Mouse (Mus musculus) ES-Bruce4 (cell line): Measurements from ENCODE around the gene Thnsl2. TPM values are rescaled to one million over a fixed set of nuclear protein-coding genes. Genes with fewer than 3 reads are reported as not detected.

Experiments used
- H3K27ac ChIP-seq: 2 replicates; pipeline ENCODE4 v1.5.1; 2012; ENCODE audit warnings: low read length, inconsistent platforms; ENCODE audit not compliant: insufficient read depth
- H3K27me3 ChIP-seq: 2 replicates; pipeline ENCODE4 v1.6.1; 2012; ENCODE audit warnings: mild to moderate bottlenecking, low read length, inconsistent platforms; ENCODE audit not compliant: control insufficient read depth, poor library complexity, insufficient read depth, severe bottlenecking
- H3K36me3 ChIP-seq: 2 replicates; pipeline ENCODE4 v1.6.1; 2012; ENCODE audit warnings: inconsistent platforms, mild to moderate bottlenecking, low read length, moderate library complexity; ENCODE audit not compliant: control insufficient read depth, poor library complexity, insufficient read depth, severe bottlenecking
- H3K4me1 ChIP-seq: one replicate; pipeline ENCODE4 v1.8.1; 2011; ENCODE audit warnings: low read length; ENCODE audit not compliant: control insufficient read depth, insufficient read depth
- H3K4me3 ChIP-seq: 2 replicates; pipeline ENCODE4 v1.5.1; 2011; ENCODE audit warnings: low read depth, mild to moderate bottlenecking, low read length
- H3K9ac ChIP-seq: 2 replicates; pipeline ENCODE4 v1.6.1; 2012; ENCODE audit warnings: low read depth, mild to moderate bottlenecking, inconsistent platforms; ENCODE audit not compliant: poor library complexity, severe bottlenecking
- H3K9me3 ChIP-seq: replicated peaks from 2 replicates; pipeline ENCODE4 v1.6.1; 2012; ENCODE audit warnings: mild to moderate bottlenecking, low read length, inconsistent platforms; ENCODE audit not compliant: control insufficient read depth, poor library complexity, insufficient read depth, severe bottlenecking
- CTCF ChIP-seq: IDR thresholded peaks from one replicate; pipeline ENCODE4 v1.8.1; 2011; ENCODE audit warnings: low read depth, low read length
- EP300 ChIP-seq: IDR thresholded peaks from 2 replicates; pipeline ENCODE4 v1.6.1; 2011; ENCODE audit warnings: low read depth, low read length; ENCODE audit not compliant: insufficient read depth
- POLR2A ChIP-seq: IDR thresholded peaks from one replicate; pipeline ENCODE4 v1.8.1; 2011; ENCODE audit warnings: low read length; ENCODE audit not compliant: insufficient read depth
- polyA plus RNA-seq: library from polyadenylated mRNA; stranded (reverse); fragments of >200 nt; gene quantifications from 2 replicates; pipeline ENCODE4 v1.2.4, GENCODE M21; 2011; ENCODE audit warnings: low read depth; ENCODE audit not compliant: missing spikeins, insufficient read depth, insufficient read length

Gene Thnsl2
- polyA plus RNA-seq, 1 experiment, result 4.0 TPM

- TF ChIP-seq EP300 (no peak), CTCF (peak; percentile 74)
- no peaks in the 10 kb centered on the region for H3K36me3 ChIP-seq
- no peak overlapping the region for H3K4me3 ChIP-seq
- H3K9me3 ChIP-seq, result no peaks in the 10 kb centered on the region
- H3K4me1 ChIP-seq, result no peaks in the 10 kb centered on the region
- H3K27ac ChIP-seq, result no peak overlapping the region
- H3K27me3 ChIP-seq, result no peaks in the 10 kb centered on the region
- H3K9ac ChIP-seq, result no peak overlapping the region
Observed at GRCm38 (mm10) chr6:71125043-71125893, 19.0 kb downstream of the Thnsl2 start.

DNA sequence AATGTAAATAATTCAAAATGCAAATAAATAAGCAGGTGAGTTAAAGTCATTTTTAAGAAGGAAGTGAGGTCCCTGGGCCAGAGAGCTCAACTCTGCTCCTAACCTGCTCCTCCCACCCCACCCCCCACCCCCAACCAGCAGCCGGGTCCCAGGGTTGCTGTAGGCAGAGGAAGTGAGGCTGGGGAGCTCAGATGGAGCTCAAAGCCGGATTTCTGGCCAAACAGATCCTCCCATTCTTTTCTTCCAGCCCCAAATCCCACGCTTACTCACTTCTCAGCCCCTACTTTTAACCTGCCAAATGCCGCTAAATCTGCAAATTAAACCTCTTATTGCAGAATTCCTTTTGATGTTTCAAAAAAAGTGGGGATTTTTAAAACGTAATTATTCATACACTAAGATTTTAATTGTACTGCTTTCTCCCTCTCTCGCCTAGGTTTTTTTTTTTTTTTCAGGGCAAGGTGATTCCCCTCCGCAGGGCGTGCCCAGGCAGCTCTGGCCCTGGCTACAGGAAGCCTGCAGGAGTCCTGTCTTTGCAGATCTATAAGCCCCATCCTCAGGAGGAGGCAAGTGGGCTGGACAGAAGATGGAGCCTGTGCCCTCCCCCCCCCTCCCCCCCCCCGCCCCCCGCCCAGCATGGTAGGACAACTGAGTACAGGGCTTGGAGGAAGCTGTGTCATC lies 24.5 kb downstream of the Thnsl2 start:
- Histone ChIP-seq H3K27ac (no peak overlapping the region), H3K9me3 (no peaks in the 10 kb centered on the region), H3K9ac (no peak overlapping the region), H3K4me3 (no peak overlapping the region), H3K4me1 (no peaks in the 10 kb centered on the region), H3K36me3 (no peaks in the 10 kb centered on the region), H3K27me3 (no peaks in the 10 kb centered on the region)
- TF ChIP-seq POLR2A (no peak), CTCF (no peak), EP300 (no peak)

- H3K9me3 ChIP-seq, result no peaks in the 10 kb centered on the region; the same call in 1 of the 2 replicates
- H3K27me3 ChIP-seq, result no peaks in the 10 kb centered on the region
- no peak overlapping the region for H3K9ac ChIP-seq
- H3K27ac ChIP-seq, result no peak overlapping the region
- no peak overlapping the region for H3K4me3 ChIP-seq
- H3K4me1 ChIP-seq, result no peaks in the 10 kb centered on the region
- H3K36me3 ChIP-seq, result no peaks in the 10 kb centered on the region
- TF ChIP-seq POLR2A (no peak), CTCF (no peak), EP300 (no peak)
Observed at GRCm38 (mm10) chr6:71111419-71112113, 32.7 kb downstream of the Thnsl2 start.

DNA sequence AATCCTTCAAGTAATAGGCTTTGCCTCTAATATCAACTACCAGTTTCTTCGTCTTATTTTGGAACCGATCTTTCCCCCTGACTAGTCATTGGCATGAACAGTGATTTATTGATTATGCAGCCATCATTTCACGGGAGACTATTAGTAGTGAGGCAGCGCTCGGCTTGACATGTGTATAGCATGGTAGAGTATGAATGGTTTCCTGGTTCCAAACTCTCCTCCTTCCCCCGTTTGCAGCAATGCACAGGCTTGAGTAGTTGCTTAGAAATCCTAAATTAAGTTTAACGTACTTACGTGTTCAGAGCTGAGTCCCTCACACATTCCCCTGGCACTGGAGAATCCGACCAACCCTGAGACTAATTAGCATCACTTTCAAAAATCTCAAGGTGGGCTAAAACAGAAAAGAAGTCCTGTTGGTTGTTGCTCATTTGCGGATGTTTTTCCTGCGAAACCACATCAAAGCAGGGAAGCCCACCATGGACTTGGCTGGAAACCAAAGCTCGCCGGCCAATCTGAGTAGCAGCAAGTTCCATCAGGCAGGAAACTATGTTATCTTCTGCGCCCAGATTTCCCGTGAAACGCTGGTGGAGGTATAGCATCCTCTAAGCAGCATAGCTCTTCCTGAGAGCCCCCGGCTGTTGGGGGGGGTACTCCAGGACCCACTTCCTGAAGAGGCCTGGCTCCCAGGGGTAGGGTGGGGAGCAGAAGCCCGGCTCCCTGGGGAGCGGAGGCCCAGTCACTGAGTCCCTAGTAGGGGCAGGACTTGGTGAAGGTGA lies 37.9 kb downstream of the Thnsl2 start:
- TF ChIP-seq EP300, result no peak
- no peak for TF ChIP-seq POLR2A
- TF ChIP-seq CTCF, result no peak
- no peaks in the 10 kb centered on the region for H3K4me1 ChIP-seq
- H3K4me3 ChIP-seq, result no peak overlapping the region
- no peaks in the 10 kb centered on the region for H3K27me3 ChIP-seq
- no peak overlapping the region for H3K27ac ChIP-seq
- no peaks in the 10 kb centered on the region; the same call in 1 of the 2 replicates for H3K9me3 ChIP-seq
- H3K36me3 ChIP-seq, result no peaks in the 10 kb centered on the region
- H3K9ac ChIP-seq, result no peak overlapping the region

GRCm38 (mm10) chr6:71096126-71096525 lies 48.1 kb downstream of the Thnsl2 start:
- Histone ChIP-seq H3K36me3 (no peaks in the 10 kb centered on the region), H3K9me3 (no peaks in the 10 kb centered on the region), H3K9ac (no peak overlapping the region), H3K27ac (0 out of 2 replicates have a peak overlapping the region, but pooled peaks have one; percentile 41), H3K4me1 (peaks cover 2% of the 10 kb centered on the region), H3K4me3 (no peak overlapping the region), H3K27me3 (no peaks in the 10 kb centered on the region)
- TF ChIP-seq EP300 (0 out of 2 replicates have a peak, but pooled peaks have one; percentile 47), CTCF (no peak)
